Mouse (Mus musculus): Measurements from ENCODE around the gene G430095P16Rik. TPM values are rescaled to one million over a fixed set of nuclear protein-coding genes. Genes with fewer than 3 reads are reported as not detected.

The G430095P16Rik gene
- polyA plus RNA-seq, 1 experiment from 2014 or later = 3.0 TPM

DNA sequence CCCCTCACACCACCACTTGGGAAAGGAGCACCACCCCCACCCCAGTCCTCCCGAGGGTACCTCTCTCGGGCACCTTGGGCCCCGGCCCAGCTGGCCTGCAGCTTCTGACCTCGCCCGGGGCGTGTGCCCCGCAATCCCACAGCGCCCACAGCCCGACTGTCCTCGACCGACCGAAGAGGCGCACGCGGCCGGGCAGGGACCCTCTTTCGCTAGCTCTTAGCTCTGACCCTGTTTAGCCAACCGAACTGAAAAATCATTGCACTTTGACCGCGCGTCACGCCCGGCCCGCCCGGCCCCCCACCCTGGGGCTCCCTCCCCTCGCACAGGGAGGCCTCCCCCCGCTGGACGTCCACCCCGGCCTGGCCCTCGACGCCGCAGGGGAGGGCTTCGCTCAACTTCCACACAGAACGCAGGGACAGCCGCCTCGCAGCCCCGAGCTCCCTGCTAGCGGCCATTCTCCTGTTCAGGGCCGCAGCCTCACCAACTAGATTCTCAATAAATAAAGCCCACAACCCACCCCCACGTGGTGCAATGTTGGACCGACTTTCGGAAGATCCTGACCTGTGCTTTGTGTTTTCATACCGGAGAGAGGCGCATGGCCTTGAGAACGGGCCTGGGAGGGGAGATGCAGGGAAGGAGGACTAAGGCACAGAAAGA lies 16.1 kb upstream of the G430095P16Rik start:
- H3K4me2 ChIP-seq (ENCODE audit: low read depth, low read length, severe bottlenecking) = peak overlapping the region; percentile 19
- WGBS = under 1% methylated on average over 45 of the region's 45 CpGs
- peaks cover 69% of the 10 kb centered on the region for H3K27me3 ChIP-seq (ENCODE audit: control insufficient read depth, insufficient read depth, low read length)
- DNase-seq (ENCODE audit: low spot score) = peak; percentile 76
- no peaks in the 10 kb centered on the region for H3K9me3 ChIP-seq (ENCODE audit: control insufficient read depth, low read length)
- peaks cover 47% of the 10 kb centered on the region for H3K4me1 ChIP-seq (replicated peaks; ENCODE audit: control insufficient read depth, insufficient read depth, low read length)
- H3K4me3 ChIP-seq (ENCODE audit: low read depth, low read length) = peak overlapping the region; percentile 22
- H3K36me3 ChIP-seq (ENCODE audit: control insufficient read depth, insufficient read depth, low read length) = no peaks in the 10 kb centered on the region
- ATAC-seq (replicated peaks; ENCODE audit: low FRiP score) = no peak
- no peak overlapping the region for H3K27ac ChIP-seq (ENCODE audit: low read depth, low read length)
- H3K9ac ChIP-seq (ENCODE audit: low read length) = peak overlapping the region; percentile 43

GRCm38 (mm10) chr8:84707267-84707883 lies 15.4 kb upstream of the G430095P16Rik start:
- H3K4me1 ChIP-seq (replicated peaks; ENCODE audit: control insufficient read depth, insufficient read depth, low read length) = peaks cover 50% of the 10 kb centered on the region
- DNase-seq (ENCODE audit: low spot score) (peak; percentile 80), ATAC-seq (replicated peaks; ENCODE audit: low FRiP score) (no peak)
- 1% methylated on average over 22 of the region's 22 CpGs for WGBS
- peak overlapping the region; percentile 53 for H3K27ac ChIP-seq (ENCODE audit: low read depth, low read length)
- peak overlapping the region; percentile 43 for H3K9ac ChIP-seq (ENCODE audit: low read length)
- peaks cover 63% of the 10 kb centered on the region for H3K27me3 ChIP-seq (ENCODE audit: control insufficient read depth, insufficient read depth, low read length)
- H3K9me3 ChIP-seq (ENCODE audit: control insufficient read depth, low read length) = no peaks in the 10 kb centered on the region
- H3K4me2 ChIP-seq (ENCODE audit: low read depth, low read length, severe bottlenecking) = peak overlapping the region; percentile 19
- peak overlapping the region; percentile 22 for H3K4me3 ChIP-seq (ENCODE audit: low read depth, low read length)
- H3K36me3 ChIP-seq (ENCODE audit: control insufficient read depth, insufficient read depth, low read length) = no peaks in the 10 kb centered on the region

- Histone ChIP-seq H3K4me3 (ENCODE audit: low read depth, low read length) (no peak overlapping the region), H3K4me2 (ENCODE audit: low read depth, low read length, severe bottlenecking) (peak overlapping the region; percentile 22), H3K27ac (ENCODE audit: low read depth, low read length) (0 out of 2 replicates have a peak overlapping the region, but pooled peaks have one; percentile 9), H3K9me3 (ENCODE audit: control insufficient read depth, low read length) (no peaks in the 10 kb centered on the region), H3K9ac (ENCODE audit: low read length) (peak overlapping the region; percentile 43; the same call in 1 of the 2 replicates), H3K36me3 (ENCODE audit: control insufficient read depth, insufficient read depth, low read length) (no peaks in the 10 kb centered on the region), H3K27me3 (ENCODE audit: control insufficient read depth, insufficient read depth, low read length) (peaks cover 55% of the 10 kb centered on the region), H3K4me1 (replicated peaks; ENCODE audit: control insufficient read depth, insufficient read depth, low read length) (peaks cover 53% of the 10 kb centered on the region)
- WGBS = 2% methylated on average over 15 of the region's 15 CpGs
- ATAC-seq (replicated peaks; ENCODE audit: low FRiP score) (no peak), DNase-seq (ENCODE audit: low spot score) (peak; percentile 66)
Observed at GRCm38 (mm10) chr8:84708071-84708541, 14.7 kb upstream of the G430095P16Rik start.

- H3K27me3 ChIP-seq (ENCODE audit: control insufficient read depth, insufficient read depth, low read length) = peaks cover 49% of the 10 kb centered on the region
- peaks cover 60% of the 10 kb centered on the region for H3K4me1 ChIP-seq (replicated peaks; ENCODE audit: control insufficient read depth, insufficient read depth, low read length)
- no peak overlapping the region for H3K4me3 ChIP-seq (ENCODE audit: low read depth, low read length)
- peak overlapping the region; percentile 21; the same call in 1 of the 2 replicates for H3K9ac ChIP-seq (ENCODE audit: low read length)
- WGBS = 8% methylated on average over 12 of the region's 12 CpGs
- DNase-seq (ENCODE audit: low spot score) (peak; percentile 96), ATAC-seq (replicated peaks; ENCODE audit: low FRiP score) (peak; percentile 57)
- no peaks in the 10 kb centered on the region for H3K36me3 ChIP-seq (ENCODE audit: control insufficient read depth, insufficient read depth, low read length)
- no peak overlapping the region for H3K4me2 ChIP-seq (ENCODE audit: low read depth, low read length, severe bottlenecking)
- no peaks in the 10 kb centered on the region for H3K9me3 ChIP-seq (ENCODE audit: control insufficient read depth, low read length)
- H3K27ac ChIP-seq (ENCODE audit: low read depth, low read length) = no peak overlapping the region
Observed at GRCm38 (mm10) chr8:84708774-84709475, 13.9 kb upstream of the G430095P16Rik start.

GRCm38 (mm10) chr8:84709931-84710330 lies 12.9 kb upstream of the G430095P16Rik start:
- H3K9me3 ChIP-seq (ENCODE audit: control insufficient read depth, low read length) = no peaks in the 10 kb centered on the region

DNA sequence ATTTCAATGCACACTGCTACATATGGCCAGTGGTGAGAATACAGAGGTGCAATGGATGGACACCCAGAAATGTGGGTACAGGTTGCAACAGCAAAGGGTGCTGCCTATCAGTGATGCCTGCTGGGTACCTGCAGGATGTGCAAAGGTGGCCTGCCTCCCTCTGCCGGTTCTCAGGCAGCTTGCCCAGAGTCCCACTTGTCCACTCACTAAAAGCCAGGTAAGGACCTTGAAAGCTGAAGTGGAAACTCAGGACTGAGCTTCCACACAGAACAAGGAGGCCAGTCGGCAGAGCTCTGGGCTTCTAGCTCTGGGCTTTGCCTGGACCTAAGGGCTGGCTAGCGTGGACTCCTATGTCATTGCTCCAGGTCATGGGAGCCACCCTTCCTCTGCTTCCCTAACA lies 11.5 kb upstream of the G430095P16Rik start:
- DNase-seq (ENCODE audit: low spot score) (no peak), ATAC-seq (replicated peaks; ENCODE audit: low FRiP score) (no peak)
- H3K27me3 ChIP-seq (ENCODE audit: control insufficient read depth, insufficient read depth, low read length) = peaks cover 41% of the 10 kb centered on the region
- H3K4me1 ChIP-seq (replicated peaks; ENCODE audit: control insufficient read depth, insufficient read depth, low read length) = peaks cover 71% of the 10 kb centered on the region
- H3K4me2 ChIP-seq (ENCODE audit: low read depth, low read length, severe bottlenecking) = peak overlapping the region; percentile 21; the same call in 1 of the 2 replicates
- 48% methylated on average over 3 of the region's 3 CpGs for WGBS
- H3K9ac ChIP-seq (ENCODE audit: low read length) = peak overlapping the region; percentile 49
- no peak overlapping the region for H3K4me3 ChIP-seq (ENCODE audit: low read depth, low read length)
- no peaks in the 10 kb centered on the region for H3K36me3 ChIP-seq (ENCODE audit: control insufficient read depth, insufficient read depth, low read length)
- peak overlapping the region; percentile 85 for H3K27ac ChIP-seq (ENCODE audit: low read depth, low read length)
- no peaks in the 10 kb centered on the region for H3K9me3 ChIP-seq (ENCODE audit: control insufficient read depth, low read length)

More at GRCm38 (mm10) chr8:84709931-84710330, 12.9 kb upstream of the G430095P16Rik start:
- H3K27me3 ChIP-seq (ENCODE audit: control insufficient read depth, insufficient read depth, low read length) = peaks cover 46% of the 10 kb centered on the region
- H3K9ac ChIP-seq (ENCODE audit: low read length) = no peak overlapping the region
- 97% methylated on average over 1 of the region's 1 CpGs for WGBS
- no peaks in the 10 kb centered on the region for H3K36me3 ChIP-seq (ENCODE audit: control insufficient read depth, insufficient read depth, low read length)
- no peak overlapping the region for H3K4me2 ChIP-seq (ENCODE audit: low read depth, low read length, severe bottlenecking)
- DNase-seq (ENCODE audit: low spot score) = no peak
- H3K4me3 ChIP-seq (ENCODE audit: low read depth, low read length) = no peak overlapping the region
- peaks cover 70% of the 10 kb centered on the region for H3K4me1 ChIP-seq (replicated peaks; ENCODE audit: control insufficient read depth, insufficient read depth, low read length)
- no peak for ATAC-seq (replicated peaks; ENCODE audit: low FRiP score)
- H3K27ac ChIP-seq (ENCODE audit: low read depth, low read length) = 0 out of 2 replicates have a peak overlapping the region, but pooled peaks have one; percentile 21

DNA sequence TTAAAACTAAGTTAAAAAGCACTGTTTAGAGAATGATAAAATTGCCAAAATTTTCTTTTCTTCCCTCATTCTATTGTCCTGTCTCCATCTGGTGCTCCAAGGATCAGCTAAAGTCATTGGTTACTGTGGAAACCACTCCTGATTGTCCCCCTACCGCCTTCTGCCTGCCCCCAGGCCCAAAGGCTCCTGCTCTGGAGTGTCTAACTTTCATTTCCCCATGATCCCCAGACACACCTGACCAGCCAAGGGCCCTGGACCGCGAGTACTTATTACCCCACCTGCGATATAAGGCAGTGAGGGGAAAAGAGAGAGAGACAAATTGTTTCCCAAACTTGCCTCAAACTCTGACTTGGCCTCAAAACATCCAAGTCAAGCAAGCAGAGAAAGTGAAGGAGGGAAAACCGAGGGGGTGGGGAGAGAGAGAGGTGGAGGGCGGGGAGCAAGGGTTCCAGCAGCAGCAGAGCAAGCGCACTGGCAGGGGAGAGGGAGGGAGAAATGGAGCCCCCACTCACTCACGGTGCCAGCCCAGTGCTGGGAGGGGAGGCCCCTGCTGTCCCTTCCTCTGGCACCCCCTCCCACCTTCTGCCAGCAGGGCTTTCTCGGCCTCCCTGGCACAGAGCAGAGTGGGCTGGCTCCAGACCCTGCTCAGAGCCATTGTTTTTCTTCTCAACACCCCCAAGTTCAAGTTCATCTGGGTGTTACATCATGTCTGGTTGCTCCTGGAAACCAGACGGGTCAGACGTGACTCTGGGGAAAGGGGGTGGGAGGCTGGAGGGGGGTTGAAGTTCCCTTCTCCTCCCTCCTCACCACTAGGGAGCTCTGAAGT lies 10.7 kb upstream of the G430095P16Rik start:
- WGBS = 16% methylated on average over 10 of the region's 11 CpGs
- Histone ChIP-seq H3K9me3 (ENCODE audit: control insufficient read depth, low read length) (no peaks in the 10 kb centered on the region), H3K27ac (ENCODE audit: low read depth, low read length) (peak overlapping the region; percentile 85), H3K27me3 (ENCODE audit: control insufficient read depth, insufficient read depth, low read length) (peaks cover 40% of the 10 kb centered on the region), H3K36me3 (ENCODE audit: control insufficient read depth, insufficient read depth, low read length) (no peaks in the 10 kb centered on the region), H3K4me1 (replicated peaks; ENCODE audit: control insufficient read depth, insufficient read depth, low read length) (peaks cover 68% of the 10 kb centered on the region), H3K4me2 (ENCODE audit: low read depth, low read length, severe bottlenecking) (peak overlapping the region; percentile 26; the same call in 1 of the 2 replicates), H3K4me3 (ENCODE audit: low read depth, low read length) (no peak overlapping the region), H3K9ac (ENCODE audit: low read length) (peak overlapping the region; percentile 49)
- ATAC-seq (replicated peaks; ENCODE audit: low FRiP score) = peak; percentile 87
- peak; percentile 91 for DNase-seq (ENCODE audit: low spot score)

GRCm38 (mm10) chr8:84712759-84713120 lies 10.1 kb upstream of the G430095P16Rik start:
- H3K9me3 ChIP-seq (ENCODE audit: control insufficient read depth, low read length) = no peaks in the 10 kb centered on the region
- H3K4me2 ChIP-seq (ENCODE audit: low read depth, low read length, severe bottlenecking) = no peak overlapping the region
- peak overlapping the region; percentile 96 for H3K27ac ChIP-seq (ENCODE audit: low read depth, low read length)
- H3K36me3 ChIP-seq (ENCODE audit: control insufficient read depth, insufficient read depth, low read length) = no peaks in the 10 kb centered on the region
- DNase-seq (ENCODE audit: low spot score) = no peak
- WGBS = 6% methylated on average over 3 of the region's 3 CpGs
- H3K4me1 ChIP-seq (replicated peaks; ENCODE audit: control insufficient read depth, insufficient read depth, low read length) = peaks cover 62% of the 10 kb centered on the region
- no peak overlapping the region for H3K4me3 ChIP-seq (ENCODE audit: low read depth, low read length)
- peak overlapping the region; percentile 44; the same call in 1 of the 2 replicates for H3K9ac ChIP-seq (ENCODE audit: low read length)
- peaks cover 37% of the 10 kb centered on the region for H3K27me3 ChIP-seq (ENCODE audit: control insufficient read depth, insufficient read depth, low read length)
- peak; percentile 44 for ATAC-seq (replicated peaks; ENCODE audit: low FRiP score)
